Mouse (Mus musculus) cerebellum, adult 2 months (tissue): ENCODE results near the gene Itpr1. TPM values are rescaled to one million over a fixed set of nuclear protein-coding genes. Genes with fewer than 3 reads are reported as not detected.

Source experiments
- DNase-seq, 2 experiments: peaks; one replicate each; pipeline ENCODE4 v3.0.0; 2021
- H3K27ac ChIP-seq: fragments of 200-500 bp; 2 replicates; pipeline ENCODE4 v1.5.1; 2012; ENCODE audit warnings: low read length, control low read depth, inconsistent platforms; ENCODE audit not compliant: insufficient read depth
- H3K27me3 ChIP-seq: fragments of 200-500 bp; 2 replicates; pipeline ENCODE4 v1.6.1; 2012; ENCODE audit warnings: inconsistent platforms, mild to moderate bottlenecking, low read length, moderate library complexity; ENCODE audit not compliant: control insufficient read depth, insufficient read depth
- H3K4me1 ChIP-seq: fragments of 200-500 bp; 2 replicates; pipeline ENCODE4 v1.6.1; 2011; ENCODE audit warnings: low read length; ENCODE audit not compliant: control insufficient read depth, insufficient read depth
- H3K4me3 ChIP-seq: fragments of 200-500 bp; replicated peaks from 2 replicates; pipeline ENCODE3; 2011; ENCODE audit warnings: mild to moderate bottlenecking, low read depth, low read length, control low read depth; ENCODE audit not compliant: insufficient read depth
- CTCF ChIP-seq: fragments of 200-500 bp; IDR thresholded peaks from 2 replicates; pipeline ENCODE4 v1.5.1; 2011; ENCODE audit warnings: low read depth, mild to moderate bottlenecking, control low read depth, low read length, moderate library complexity, borderline replicate concordance; ENCODE audit not compliant: insufficient read depth
- POLR2A ChIP-seq: fragments of 200-500 bp; IDR thresholded peaks from 2 replicates; pipeline ENCODE4 v1.6.1; 2011; ENCODE audit warnings: low read length, control low read depth, borderline replicate concordance; ENCODE audit not compliant: insufficient read depth
- WGBS: fragments of 180-500 bp; shearing (Covaris S2); methylation state at CpG from one replicate; pipeline ENCODE4 v1.1.7; 2018; 5-methylcytosine and 5-hydroxymethylcytosine counted together
- polyA plus RNA-seq: library from polyadenylated mRNA; depleted of rRNA; stranded (reverse); fragments of >200 nt; gene quantifications from 2 replicates; pipeline ENCODE4 v1.2.3, GENCODE M21; 2012

The Itpr1 gene
- polyA plus RNA-seq, 1 experiment: 529 TPM

DNA sequence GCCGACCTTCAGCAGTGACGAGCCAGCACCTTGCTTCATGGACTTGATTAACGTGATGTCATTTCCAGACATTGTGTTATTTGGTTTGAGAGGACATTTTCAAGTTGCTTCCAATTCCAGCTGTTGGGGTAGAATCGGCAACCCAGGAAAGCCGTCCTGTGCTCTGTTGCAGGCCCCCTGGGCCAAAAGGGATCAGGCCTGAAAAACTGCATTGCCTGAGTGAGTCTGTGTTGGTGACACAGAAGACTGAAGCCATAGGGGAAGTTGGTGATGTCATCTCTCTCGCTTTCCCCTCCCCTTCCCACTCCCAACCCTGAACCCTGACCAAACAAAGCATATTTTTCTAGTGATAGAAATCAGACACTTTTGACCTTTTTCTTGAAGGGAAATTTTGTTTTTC lies 114.7 kb downstream of the Itpr1 start:
- DNase-seq: no peak
- Histone ChIP-seq H3K4me3 (no peak overlapping the region), H3K4me1 (0 out of 2 replicates have a peak, but pooled peaks cover 3% of the 10 kb centered on the region), H3K27ac (no peak overlapping the region), H3K27me3 (no peaks in the 10 kb centered on the region)
- WGBS: 87% methylated on average over 6 of the region's 6 CpGs
- TF ChIP-seq POLR2A: no peak
- no peak for TF ChIP-seq CTCF

GRCm38 (mm10) chr6:108328296-108328695 lies 115.4 kb downstream of the Itpr1 start:
- H3K27me3 ChIP-seq: no peaks in the 10 kb centered on the region
- DNase-seq: no peak
- no peak overlapping the region for H3K4me3 ChIP-seq
- 0 out of 2 replicates have a peak, but pooled peaks cover 3% of the 10 kb centered on the region for H3K4me1 ChIP-seq
- no peak overlapping the region for H3K27ac ChIP-seq
- 91% methylated on average over 7 of the region's 7 CpGs for WGBS
- TF ChIP-seq POLR2A (no peak), CTCF (no peak)

GRCm38 (mm10) chr6:108330461-108330860 lies 117.6 kb downstream of the Itpr1 start:
- no peaks in the 10 kb centered on the region for H3K27me3 ChIP-seq
- H3K4me1 ChIP-seq: 0 out of 2 replicates have a peak, but pooled peaks cover 3% of the 10 kb centered on the region
- no peak for DNase-seq
- no peak for TF ChIP-seq POLR2A
- TF ChIP-seq CTCF: no peak
- H3K27ac ChIP-seq: no peak overlapping the region
- 72% methylated on average over 8 of the region's 8 CpGs for WGBS
- H3K4me3 ChIP-seq: no peak overlapping the region

- Histone ChIP-seq H3K4me3 (no peak overlapping the region), H3K27me3 (no peaks in the 10 kb centered on the region), H3K27ac (no peak overlapping the region), H3K4me1 (0 out of 2 replicates have a peak, but pooled peaks cover 2% of the 10 kb centered on the region)
- 86% methylated on average over 3 of the region's 3 CpGs for WGBS
- DNase-seq: no peak
- TF ChIP-seq CTCF (no peak), POLR2A (no peak)
Measured at GRCm38 (mm10) chr6:108331268-108331667, 118.4 kb downstream of the Itpr1 start.

DNA sequence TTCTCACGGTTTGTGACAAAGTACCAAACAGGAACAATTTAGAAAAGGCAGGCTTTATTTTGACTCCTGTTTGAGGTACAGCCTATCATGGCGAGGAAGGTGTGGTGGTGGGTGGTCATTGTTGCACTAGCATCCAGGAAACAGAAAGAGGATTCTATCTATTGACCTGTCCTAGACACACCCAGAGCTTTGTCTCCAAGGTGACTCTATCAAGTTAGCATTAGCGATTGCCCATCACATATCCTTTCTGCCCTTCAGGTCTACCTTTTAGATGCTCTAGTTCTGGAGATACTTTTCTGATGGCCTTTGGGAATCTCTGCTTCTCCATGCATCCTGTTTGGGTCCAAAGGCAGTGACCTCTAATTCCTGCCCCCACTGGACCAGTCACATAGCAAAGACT lies 121.2 kb downstream of the Itpr1 start:
- Histone ChIP-seq H3K4me3 (no peak overlapping the region), H3K27me3 (no peaks in the 10 kb centered on the region), H3K27ac (no peak overlapping the region), H3K4me1 (no peaks in the 10 kb centered on the region)
- no peak for DNase-seq
- 90% methylated on average over 3 of the region's 3 CpGs for WGBS
- TF ChIP-seq CTCF (no peak), POLR2A (no peak)

GRCm38 (mm10) chr6:108335202-108335823 lies 122.4 kb downstream of the Itpr1 start:
- no peak for DNase-seq
- no peaks in the 10 kb centered on the region for H3K4me1 ChIP-seq
- H3K27me3 ChIP-seq: no peaks in the 10 kb centered on the region
- H3K27ac ChIP-seq: no peak overlapping the region
- H3K4me3 ChIP-seq: no peak overlapping the region
- no peak for TF ChIP-seq POLR2A
- no peak for TF ChIP-seq CTCF

DNA sequence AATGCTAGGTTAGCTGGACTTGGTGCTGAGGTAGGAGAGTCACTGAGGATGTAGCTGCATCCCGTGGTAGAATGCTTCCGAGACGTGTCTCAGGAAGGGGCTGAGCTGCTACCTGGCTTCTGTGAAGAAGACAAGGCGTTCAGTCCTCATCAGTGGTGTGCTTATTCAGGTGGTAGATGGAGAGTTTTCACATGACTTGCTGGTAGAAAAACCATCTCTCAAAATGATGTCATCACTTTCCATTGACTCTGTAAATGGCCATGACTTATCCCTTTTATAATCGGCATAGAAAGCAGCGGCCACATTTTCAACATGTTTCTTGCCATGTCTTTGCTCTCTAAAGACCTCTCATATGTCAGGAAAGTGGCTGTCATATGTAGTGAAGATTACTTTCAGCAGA lies 123.6 kb downstream of the Itpr1 start:
- TF ChIP-seq POLR2A (no peak), CTCF (no peak)
- no peaks in the 10 kb centered on the region for H3K4me1 ChIP-seq
- no peak for DNase-seq
- no peak overlapping the region for H3K4me3 ChIP-seq
- 86% methylated on average over 6 of the region's 6 CpGs for WGBS
- no peaks in the 10 kb centered on the region for H3K27me3 ChIP-seq
- no peak overlapping the region for H3K27ac ChIP-seq

DNA sequence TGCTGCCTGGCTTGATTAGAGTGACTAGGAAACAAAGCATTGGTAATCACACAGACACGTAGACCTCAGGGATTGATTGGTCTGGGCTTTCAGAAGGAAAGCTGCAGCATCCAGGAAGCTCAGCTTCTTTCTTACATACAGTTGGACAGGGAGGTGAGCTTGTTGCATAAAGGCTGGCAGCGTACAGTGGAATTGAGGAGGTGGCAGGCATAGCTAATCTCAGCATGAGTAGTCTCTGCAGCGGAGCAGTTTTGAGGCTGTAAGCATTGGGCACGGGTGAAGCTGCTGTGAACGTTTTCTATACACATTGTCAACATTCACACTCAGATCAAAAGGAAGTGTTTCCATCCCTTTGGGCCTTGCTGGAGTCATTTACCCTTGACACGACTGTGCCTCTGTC lies 124.4 kb downstream of the Itpr1 start:
- H3K27me3 ChIP-seq: no peaks in the 10 kb centered on the region
- no peak overlapping the region for H3K27ac ChIP-seq
- no peak overlapping the region for H3K4me3 ChIP-seq
- H3K4me1 ChIP-seq: no peaks in the 10 kb centered on the region
- WGBS: 57% methylated on average over 6 of the region's 6 CpGs
- DNase-seq: no peak
- TF ChIP-seq CTCF (no peak), POLR2A (no peak)

GRCm38 (mm10) chr6:108338362-108338761 lies 125.5 kb downstream of the Itpr1 start:
- 93% methylated on average over 5 of the region's 5 CpGs for whole genome bisulfite sequencing
- no peak for TF ChIP-seq POLR2A
- no peak for TF ChIP-seq CTCF

More at GRCm38 (mm10) chr6:108338362-108338761, 125.5 kb downstream of the Itpr1 start:
- Histone ChIP-seq H3K27ac (no peak overlapping the region), H3K27me3 (no peaks in the 10 kb centered on the region), H3K4me1 (no peaks in the 10 kb centered on the region), H3K4me3 (no peak overlapping the region)
- no peak for DNase-seq
